Mouse (Mus musculus) retina, embryonic 14.5 days (tissue): ENCODE results near the gene Carmil3.

Experiments used
- DNase-seq: peaks from one replicate; pipeline ENCODE4 v3.0.0-alpha.2; 2015; ENCODE audit warnings: low spot score

Gene Carmil3

GRCm38 (mm10) chr14:55490361-55491201, at the start of gene Carmil3:
TSS of gene Carmil3 (plus strand) at chr14:55490651.
- peak; percentile 87 for DNase-seq

GRCm38 (mm10) chr14:55457693-55458092, 32.8 kb upstream of the Carmil3 start:
- no peak for DNase-seq

DNA sequence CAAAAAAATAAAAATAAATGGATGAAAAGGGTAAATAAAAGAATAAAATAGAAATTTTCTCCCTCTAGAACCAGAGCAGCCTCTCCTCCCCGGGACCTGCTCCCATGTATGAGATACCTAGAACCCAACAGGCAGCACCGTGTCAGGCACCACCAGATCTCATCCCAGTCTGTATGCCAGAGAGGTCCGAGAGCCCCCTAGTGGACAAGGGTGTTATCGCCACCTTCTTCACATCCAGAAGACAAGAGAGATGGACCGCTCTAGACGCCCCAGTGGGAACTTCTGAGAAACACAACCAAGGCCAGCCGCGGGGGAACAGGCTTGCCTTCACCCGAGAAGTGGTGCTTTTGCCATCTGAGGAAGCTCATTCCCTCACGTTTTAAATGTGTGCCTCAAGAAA, 32.2 kb upstream of the Carmil3 start:
- DNase-seq: peak; percentile 76

- DNase-seq: no peak
Measured at GRCm38 (mm10) chr14:55458761-55459160, 31.7 kb upstream of the Carmil3 start.

GRCm38 (mm10) chr14:55459796-55460195, 30.7 kb upstream of the Carmil3 start:
- peak; percentile 15 for DNase-seq

- no peak for DNase-seq
Measured at GRCm38 (mm10) chr14:55460297-55460696, 30.2 kb upstream of the Carmil3 start.

DNA sequence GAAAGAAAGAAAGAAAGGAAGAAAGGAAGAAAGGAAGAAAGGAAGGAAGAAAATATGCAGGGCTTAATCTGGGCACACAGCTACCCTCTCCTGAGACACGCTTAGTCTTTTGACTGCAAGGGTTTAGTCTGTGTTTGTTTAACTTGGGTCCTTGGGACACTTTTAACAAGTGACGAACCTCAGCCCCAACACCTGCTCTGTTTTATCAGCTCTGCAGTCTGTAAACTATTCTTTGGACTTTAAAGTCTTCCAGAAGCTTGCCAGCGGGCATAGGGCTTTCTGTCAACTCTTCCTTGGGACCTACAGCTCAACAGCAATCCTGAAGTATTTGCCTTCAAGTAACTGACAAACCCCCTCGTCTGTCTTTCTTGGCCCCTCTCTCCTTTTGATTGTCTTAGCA, 28.7 kb upstream of the Carmil3 start:
- DNase-seq: no peak

GRCm38 (mm10) chr14:55466481-55466880, 24.0 kb upstream of the Carmil3 start:
- DNase-seq: no peak

DNA sequence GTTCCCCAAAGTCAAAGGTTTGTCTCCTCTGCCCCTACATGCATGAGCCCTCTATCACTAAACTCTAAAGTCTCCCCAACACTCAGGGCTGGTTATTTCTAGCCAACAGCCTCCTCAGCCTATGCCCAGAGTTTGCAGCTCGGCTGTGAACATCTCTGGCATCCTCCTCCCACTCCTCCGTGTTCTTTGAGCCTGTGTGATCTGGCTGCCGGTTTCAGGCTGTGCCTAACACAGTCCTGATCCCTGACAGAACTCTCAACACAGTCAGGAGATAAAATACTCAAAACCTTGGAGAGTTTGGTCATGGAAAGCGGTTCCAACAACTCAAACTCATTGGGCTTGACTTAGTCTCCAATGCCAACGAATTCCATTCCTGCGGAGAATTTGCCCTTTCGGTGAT, 23.3 kb upstream of the Carmil3 start:
- DNase-seq: no peak

- DNase-seq: no peak
Measured at GRCm38 (mm10) chr14:55468301-55468741, 22.1 kb upstream of the Carmil3 start.

DNA sequence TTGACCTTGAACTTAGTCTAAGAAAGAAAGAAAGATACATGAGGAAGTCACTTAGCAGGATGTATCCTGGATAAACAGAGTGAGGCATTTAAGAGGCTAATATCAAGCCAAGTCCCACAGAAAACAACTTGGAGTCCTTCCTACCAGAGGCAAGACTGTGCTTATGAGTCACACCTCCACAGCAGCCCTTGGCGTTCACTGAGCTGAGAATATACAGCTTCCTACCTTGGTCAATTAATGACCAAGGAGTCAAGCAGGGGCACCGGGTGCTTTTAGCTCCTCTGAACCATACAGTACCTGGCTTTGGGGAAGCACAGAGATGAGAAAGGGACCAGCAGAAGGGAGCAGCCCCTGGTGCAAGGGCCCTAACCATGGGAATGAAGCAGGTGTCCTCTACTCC, 21.4 kb upstream of the Carmil3 start:
- DNase-seq: no peak

GRCm38 (mm10) chr14:55469821-55470220, 20.6 kb upstream of the Carmil3 start:
- DNase-seq: no peak

DNA sequence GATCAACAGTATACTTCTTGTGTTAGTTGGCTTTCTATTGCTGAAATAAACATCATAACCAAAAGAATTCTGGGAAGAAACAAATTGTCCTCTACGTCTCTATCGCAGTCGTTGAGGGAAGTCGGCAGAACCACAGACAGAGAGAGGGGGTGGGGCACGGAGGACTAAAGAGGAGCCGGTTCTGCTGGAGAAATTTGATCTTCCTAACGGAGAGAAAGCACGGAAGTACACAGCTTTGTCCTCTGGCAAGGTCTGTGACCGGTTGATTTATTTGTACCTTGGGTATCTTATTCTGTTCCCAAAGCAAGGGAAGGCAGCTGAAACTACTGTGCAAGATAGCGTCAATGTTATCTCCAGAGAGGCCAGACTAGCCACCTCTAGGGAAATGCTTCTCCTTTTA, 19.6 kb upstream of the Carmil3 start:
- no peak for DNase-seq

- DNase-seq: no peak
Measured at GRCm38 (mm10) chr14:55475654-55476053, 14.8 kb upstream of the Carmil3 start.

DNA sequence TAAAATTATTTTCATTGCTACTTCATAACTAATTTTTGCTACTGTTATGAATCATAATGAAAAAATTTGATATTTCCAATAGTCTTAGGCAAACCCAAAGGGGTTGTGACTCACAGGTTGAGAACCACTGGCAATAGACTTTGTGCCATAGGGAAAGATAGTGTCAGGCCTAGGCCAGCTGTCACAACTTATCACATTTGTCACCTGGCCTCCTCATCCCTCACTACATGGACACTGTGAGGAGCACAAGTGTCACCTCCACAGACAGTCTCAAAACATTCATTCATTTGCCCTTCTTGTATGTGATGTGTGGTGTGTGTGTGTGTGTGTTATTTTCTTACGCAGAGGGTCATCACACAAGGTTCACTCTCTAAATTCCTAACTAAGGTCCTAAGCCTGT, 13.0 kb upstream of the Carmil3 start:
- DNase-seq: no peak

DNA sequence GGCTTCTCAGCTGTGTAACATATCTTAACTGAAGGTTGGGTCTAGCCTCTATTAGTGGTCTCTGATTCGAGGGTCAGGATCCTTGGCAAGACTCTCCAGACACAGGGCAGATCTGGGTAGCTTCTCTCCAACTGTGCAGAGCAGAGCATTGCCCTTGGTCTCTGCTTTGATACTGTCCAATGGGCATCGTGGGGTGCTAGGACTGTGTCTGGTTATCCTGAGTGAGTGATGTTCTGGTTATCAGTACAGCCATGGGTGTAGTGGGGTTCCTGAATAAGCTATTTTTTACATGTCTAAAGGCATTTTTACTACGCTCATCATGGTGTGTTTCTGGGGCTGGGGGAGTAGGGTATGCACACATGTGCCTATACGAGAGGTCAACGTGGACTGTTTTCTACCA, 12.6 kb upstream of the Carmil3 start:
- no peak for DNase-seq

DNA sequence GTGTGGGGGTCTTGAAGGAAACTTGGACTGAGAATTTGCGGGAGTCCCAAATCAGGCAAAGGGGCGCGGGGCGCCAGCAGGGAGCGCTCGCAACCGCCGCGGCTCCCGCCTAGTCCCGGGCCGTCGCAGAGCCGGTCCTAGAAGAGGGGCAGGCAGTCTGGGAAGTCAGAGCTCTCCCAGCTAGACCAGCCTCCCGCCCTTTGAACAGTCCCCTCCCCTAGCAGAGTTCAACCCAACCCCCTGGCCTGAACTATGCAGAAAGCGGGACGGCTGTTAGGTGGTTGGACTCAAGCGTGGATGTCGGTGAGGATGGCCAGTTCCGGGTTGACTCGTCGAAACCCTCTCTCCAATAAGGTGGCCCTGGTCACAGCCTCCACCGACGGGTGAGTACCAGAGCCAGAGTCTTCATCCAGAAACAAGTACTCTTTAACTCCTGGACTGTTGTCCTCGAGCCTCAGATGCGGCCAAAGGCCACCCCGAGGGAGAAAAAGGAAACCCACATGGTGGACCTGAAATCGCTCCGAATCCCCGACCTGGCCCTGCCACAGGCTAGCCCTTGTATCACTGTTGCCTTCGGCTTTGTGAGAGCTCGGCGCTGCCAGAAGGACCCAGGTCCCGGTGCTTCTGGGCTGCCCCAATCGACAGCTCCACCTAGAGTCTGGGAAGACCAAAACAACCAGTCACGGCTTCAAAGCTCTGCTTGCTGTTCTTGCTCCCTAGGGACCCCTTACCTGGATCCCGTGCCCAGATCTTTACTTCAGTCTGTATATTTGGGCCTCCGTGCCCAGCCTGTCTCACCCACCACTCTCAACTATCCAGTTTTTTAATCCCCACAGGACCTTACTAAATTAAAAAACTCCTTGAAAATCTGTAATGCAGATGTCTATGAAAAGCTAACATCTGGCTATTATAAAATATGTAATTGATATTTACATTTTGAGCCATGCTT, 11.5 kb upstream of the Carmil3 start, which contains the start of gene Dhrs4:
TSS of gene Dhrs4 (plus strand) at position 108 of the 949 bp plus-strand sequence.
- peak; percentile 89 for DNase-seq

DNA sequence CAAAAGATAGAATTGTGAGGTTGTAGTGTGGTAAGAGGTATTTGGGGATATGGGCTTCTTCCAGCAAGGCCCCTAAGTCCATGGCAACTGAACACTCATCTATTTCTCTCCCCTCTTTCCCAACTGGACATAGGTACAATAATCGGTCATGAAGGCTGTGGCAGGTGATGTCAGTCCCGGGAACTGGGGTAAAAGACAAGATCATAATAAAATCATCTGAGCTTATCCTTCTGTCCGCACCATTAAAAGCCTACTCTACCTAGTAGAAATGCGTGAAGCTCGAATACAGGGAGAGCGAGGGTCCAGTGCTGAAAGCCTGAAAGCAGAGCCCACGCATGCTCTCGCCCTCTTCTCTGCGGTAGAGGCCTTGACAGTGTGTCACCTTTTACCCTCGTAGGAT, 10.8 kb upstream of the Carmil3 start:
- no peak for DNase-seq

DNA sequence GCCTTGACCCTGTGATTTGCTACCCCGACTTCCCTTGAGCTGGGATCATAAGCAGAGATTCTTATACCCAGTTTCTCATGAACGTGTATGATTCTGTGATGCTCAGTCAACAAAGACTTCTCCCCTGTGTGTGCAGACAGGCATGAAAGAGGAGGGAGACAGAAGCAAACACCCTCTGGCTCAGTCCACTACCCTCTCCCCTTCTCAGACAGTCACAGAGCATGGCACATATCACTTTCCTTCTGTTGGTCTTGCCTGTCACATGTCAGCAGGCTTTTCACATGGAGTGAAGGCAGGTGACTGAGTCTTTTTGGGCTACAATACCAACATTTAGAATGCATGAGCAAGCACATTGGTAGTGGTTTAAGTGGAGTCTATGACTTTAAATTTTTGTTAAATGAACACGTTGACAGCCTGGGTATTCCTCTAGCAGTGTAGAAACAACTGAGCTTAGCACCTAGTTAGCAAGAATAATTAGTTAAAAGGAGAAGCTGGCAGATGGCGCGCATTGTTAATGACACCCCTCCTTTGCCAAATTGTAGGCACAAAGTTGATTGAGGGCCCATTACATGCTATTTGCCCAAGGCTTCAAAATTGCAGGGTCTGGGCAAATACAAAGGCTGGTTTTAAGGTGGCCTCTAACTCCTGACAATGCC, 5.9 kb upstream of the Carmil3 start:
- DNase-seq: no peak

GRCm38 (mm10) chr14:55486836-55487235, 3.6 kb upstream of the Carmil3 start:
- no peak for DNase-seq

DNA sequence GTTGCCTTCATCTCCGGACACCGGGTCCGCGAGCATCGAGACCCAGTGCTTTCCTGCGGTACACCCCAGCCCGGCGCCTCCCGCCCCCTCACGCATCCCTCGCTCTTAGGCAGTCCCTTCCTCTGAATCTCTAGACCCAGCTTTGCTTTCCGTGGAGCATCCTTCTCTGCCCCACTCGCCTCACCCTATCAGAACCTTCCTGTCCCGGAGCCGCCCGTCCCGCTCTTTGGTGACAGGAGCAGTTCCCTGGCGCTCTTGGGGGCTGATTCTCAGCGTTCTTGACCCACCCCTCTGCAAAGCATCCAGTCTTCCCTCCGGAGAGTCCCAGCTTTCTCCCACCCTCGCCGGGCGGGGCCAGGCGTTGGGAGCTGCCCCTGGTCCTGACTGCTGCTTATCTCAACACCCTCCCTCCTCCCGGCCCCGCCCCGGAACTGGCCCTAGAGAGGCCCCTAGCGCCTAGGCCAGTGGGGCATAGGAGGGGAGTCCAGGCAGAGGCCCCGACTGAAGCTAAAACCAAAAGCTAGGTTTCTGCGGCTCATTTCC, 911 bp downstream of the Carmil3 start:
- peak; percentile 60 for DNase-seq

- no peak for DNase-seq
Measured at GRCm38 (mm10) chr14:55492103-55492502, 1.7 kb downstream of the Carmil3 start.
